Mouse (Mus musculus) midbrain, embryonic 14.5 days (tissue): ENCODE measurements around the gene Ube2q2. TPM values are rescaled to one million over a fixed set of nuclear protein-coding genes. Genes with fewer than 3 reads are reported as not detected.

Source experiments
- ATAC-seq: fragments of 200-750 bp; cut with Nextera tagmentation; 2 replicates; pipeline ENCODE4 v1.8.0; 2017; ENCODE audit warnings: moderate number of reproducible peaks, moderate library complexity; ENCODE audit not compliant: low FRiP score, low TSS enrichment
- DNase-seq: peaks from one replicate; pipeline ENCODE4 v3.0.0-alpha.2; 2015
- H3K27ac ChIP-seq: fragments of 300-500 bp; sonication (generic); replicated peaks from 2 replicates; pipeline ENCODE4 v1.5.1; 2014; ENCODE audit warnings: mild to moderate bottlenecking, low read depth, low read length, moderate library complexity
- H3K27me3 ChIP-seq: fragments of 300-500 bp; sonication (generic); 2 replicates; pipeline ENCODE4 v1.6.1; 2014; ENCODE audit warnings: low read length, control low read depth, mixed read lengths; ENCODE audit not compliant: control insufficient read depth, insufficient read depth
- H3K36me3 ChIP-seq: fragments of 300-500 bp; sonication (generic); 2 replicates; pipeline ENCODE4 v1.6.1; 2014; ENCODE audit warnings: low read length, control low read depth; ENCODE audit not compliant: control insufficient read depth, insufficient read depth
- H3K4me1 ChIP-seq: fragments of 300-500 bp; sonication (generic); 2 replicates; pipeline ENCODE4 v1.6.1; 2014; ENCODE audit warnings: mild to moderate bottlenecking, antibody characterized with exemption, low read length, control low read depth; ENCODE audit not compliant: control insufficient read depth, insufficient read depth
- H3K4me2 ChIP-seq: fragments of 300-500 bp; sonication (generic); 2 replicates; pipeline ENCODE4 v1.6.1; 2014; ENCODE audit warnings: mild to moderate bottlenecking, low read length, moderate library complexity
- H3K4me3 ChIP-seq: fragments of 300-500 bp; sonication (generic); replicated peaks from 2 replicates; pipeline ENCODE4 v1.5.1; 2014; ENCODE audit warnings: low read depth, low read length
- H3K9ac ChIP-seq: fragments of 300-500 bp; sonication (generic); replicated peaks from 2 replicates; pipeline ENCODE4 v1.6.1; 2014; ENCODE audit warnings: mild to moderate bottlenecking, low read length, moderate library complexity
- H3K9me3 ChIP-seq: fragments of 300-500 bp; sonication (generic); 2 replicates; pipeline ENCODE4 v1.6.1; 2016; ENCODE audit warnings: low read length, control low read depth, mixed read lengths; ENCODE audit not compliant: control insufficient read depth
- WGBS: fragments of 180-500 bp; shearing (Covaris S2); extraction: QIAGEN DNeasy Blood & Tissue Kit; methylation state at CpG from one replicate; pipeline ENCODE4 v1.1.7; 2014; 5-methylcytosine and 5-hydroxymethylcytosine counted together
- polyA plus RNA-seq: library from polyadenylated mRNA; unstranded; fragments of >200 nt; fragmentation: Nextera tagmentation; extraction: Ambion mirVana; gene quantifications from 2 replicates; pipeline ENCODE4 v1.2.1, GENCODE M21; 2014

Ube2q2 gene
- polyA plus RNA-seq, 1 experiment from 2014 or later = 47.1 TPM

DNA sequence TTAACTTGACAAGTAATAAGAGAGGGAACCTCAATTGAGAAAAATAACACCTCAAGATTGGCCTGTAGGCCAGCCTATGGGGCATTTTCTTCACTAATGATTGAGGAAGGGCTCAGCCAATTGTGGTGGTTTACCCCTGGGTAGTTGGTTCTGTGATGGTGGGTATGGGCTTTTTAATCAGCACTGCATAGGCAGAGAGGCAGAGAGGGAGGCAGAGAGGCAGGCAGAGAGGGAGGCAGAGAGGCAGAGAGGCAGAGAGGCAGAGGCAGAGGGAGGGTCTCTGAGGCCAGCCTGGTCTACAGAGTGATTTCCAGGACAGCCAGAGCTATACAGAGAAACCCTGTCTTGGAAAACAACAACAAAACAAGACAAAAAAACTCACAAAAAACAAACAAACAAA is 2.4 kb downstream of the Ube2q2 start:
- H3K36me3 ChIP-seq = no peaks in the 10 kb centered on the region
- no peak overlapping the region for H3K9ac ChIP-seq
- peak overlapping the region; percentile 89 for H3K4me3 ChIP-seq
- peaks cover 18% of the 10 kb centered on the region for H3K4me1 ChIP-seq
- H3K27me3 ChIP-seq = no peaks in the 10 kb centered on the region
- no peak overlapping the region for H3K27ac ChIP-seq
- DNase-seq (no peak), ATAC-seq (no peak)
- H3K9me3 ChIP-seq = no peaks in the 10 kb centered on the region
- H3K4me2 ChIP-seq = peak overlapping the region; percentile 82

DNA sequence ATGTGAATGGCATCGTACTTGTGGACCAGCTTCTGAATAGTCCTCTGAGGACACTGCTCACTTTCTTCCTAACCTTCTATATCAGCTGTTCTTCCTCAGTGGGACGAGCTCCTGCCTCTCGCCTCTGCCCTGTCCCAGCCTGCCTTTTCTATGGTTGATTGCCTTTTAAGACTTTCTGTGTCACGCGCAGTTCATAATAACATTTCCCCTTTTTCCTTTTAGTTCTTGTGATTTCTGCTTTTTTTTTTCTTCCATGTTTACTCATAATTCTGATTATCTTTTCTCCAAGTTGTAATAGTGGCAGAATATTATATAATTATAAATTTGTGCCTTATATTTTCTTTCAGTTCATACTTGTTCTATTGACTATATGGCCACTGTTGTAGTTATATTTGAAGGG is 4.3 kb downstream of the Ube2q2 start:
- DNase-seq = no peak
- H3K27me3 ChIP-seq = no peaks in the 10 kb centered on the region
- no peaks in the 10 kb centered on the region for H3K36me3 ChIP-seq
- ATAC-seq = no peak
- H3K4me1 ChIP-seq = peaks cover 18% of the 10 kb centered on the region
- no peaks in the 10 kb centered on the region for H3K9me3 ChIP-seq
- H3K4me2 ChIP-seq = no peak overlapping the region
- H3K27ac ChIP-seq = no peak overlapping the region
- no peak overlapping the region for H3K4me3 ChIP-seq
- H3K9ac ChIP-seq = no peak overlapping the region
- 79% methylated on average over 5 of the region's 5 CpGs for WGBS

DNA sequence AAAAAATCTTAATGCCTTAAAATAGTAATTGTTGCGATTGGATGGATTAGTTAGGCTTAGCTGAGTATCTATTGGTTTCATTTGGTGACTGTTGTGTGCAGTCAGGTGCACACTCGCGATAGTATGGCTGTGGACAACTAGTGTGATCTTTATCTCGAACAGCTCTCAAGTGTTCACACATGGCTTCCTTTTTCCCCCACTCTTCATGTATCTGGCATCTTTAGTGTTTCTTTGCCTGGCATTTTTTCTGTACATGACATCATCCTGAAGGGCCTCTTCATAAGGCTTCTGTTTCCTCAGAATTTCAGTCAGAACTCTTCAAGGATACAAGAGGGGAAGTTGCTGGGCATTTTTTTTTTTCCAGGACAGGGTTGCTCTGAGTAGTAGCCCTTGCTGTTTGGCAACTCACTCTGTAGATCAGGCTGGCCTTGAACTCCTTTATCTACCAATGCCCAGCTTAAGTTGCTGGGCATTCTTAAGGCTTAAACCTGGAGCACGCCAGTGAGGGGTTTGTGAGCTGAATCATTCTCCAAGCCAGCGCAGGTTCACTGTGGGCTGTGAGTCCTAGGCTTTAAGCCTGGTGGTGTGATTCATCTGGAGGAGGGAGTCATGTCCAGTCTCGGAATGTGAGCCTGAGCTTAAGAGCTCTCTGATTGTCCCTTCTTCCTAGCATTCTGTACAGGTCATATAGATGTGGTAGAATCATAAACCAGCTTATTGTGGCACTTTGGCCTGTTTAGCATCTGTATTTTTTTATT is 22.2 kb downstream of the Ube2q2 start:
- no peaks in the 10 kb centered on the region for H3K27me3 ChIP-seq
- H3K9me3 ChIP-seq = no peaks in the 10 kb centered on the region
- H3K27ac ChIP-seq = no peak overlapping the region
- H3K4me1 ChIP-seq = no peaks in the 10 kb centered on the region
- no peak overlapping the region for H3K4me2 ChIP-seq
- no peak overlapping the region for H3K9ac ChIP-seq
- DNase-seq (no peak), ATAC-seq (no peak)
- H3K4me3 ChIP-seq = no peak overlapping the region
- 85% methylated on average over 7 of the region's 7 CpGs for WGBS
- peaks cover 14% of the 10 kb centered on the region; the same call in 1 of the 2 replicates for H3K36me3 ChIP-seq

GRCm38 (mm10) chr9:55172195-55172685 is 23.6 kb downstream of the Ube2q2 start:
- 95% methylated on average over 1 of the region's 1 CpGs for WGBS
- peaks cover 9% of the 10 kb centered on the region; the same call in 1 of the 2 replicates for H3K36me3 ChIP-seq
- no peak overlapping the region for H3K4me2 ChIP-seq
- no peak for DNase-seq
- ATAC-seq = no peak
- H3K9ac ChIP-seq = no peak overlapping the region
- no peaks in the 10 kb centered on the region for H3K4me1 ChIP-seq
- no peak overlapping the region for H3K27ac ChIP-seq
- H3K27me3 ChIP-seq = no peaks in the 10 kb centered on the region
- H3K9me3 ChIP-seq = no peaks in the 10 kb centered on the region
- no peak overlapping the region for H3K4me3 ChIP-seq

- Histone ChIP-seq H3K9me3 (no peaks in the 10 kb centered on the region), H3K4me1 (no peaks in the 10 kb centered on the region), H3K9ac (no peak overlapping the region), H3K27ac (no peak overlapping the region), H3K4me3 (no peak overlapping the region), H3K36me3 (peaks cover 16% of the 10 kb centered on the region; the same call in 1 of the 2 replicates), H3K27me3 (no peaks in the 10 kb centered on the region), H3K4me2 (no peak overlapping the region)
- ATAC-seq (no peak), DNase-seq (no peak)
- WGBS = 90% methylated on average over 2 of the region's 2 CpGs
Observed at GRCm38 (mm10) chr9:55174235-55174634, 25.6 kb downstream of the Ube2q2 start.

DNA sequence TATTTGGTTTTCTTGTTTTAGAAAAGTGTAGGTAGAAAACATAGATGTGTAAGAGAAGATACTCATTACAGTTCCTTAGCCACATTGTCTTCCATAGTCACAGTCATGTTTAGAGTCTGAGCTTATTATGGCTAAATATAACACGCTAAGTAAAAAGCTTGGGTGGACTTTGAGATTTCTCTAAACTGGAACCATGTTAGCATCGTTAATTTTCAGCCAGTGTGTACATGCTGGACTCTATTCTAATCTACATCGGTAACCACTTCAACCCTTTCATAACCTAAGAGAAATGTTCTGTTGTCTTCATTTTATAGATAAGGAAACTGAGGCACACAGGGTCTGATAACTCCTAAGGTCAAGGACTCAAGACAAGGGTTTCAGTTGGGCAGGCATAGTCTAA is 47.2 kb downstream of the Ube2q2 start:
- H3K4me1 ChIP-seq = no peaks in the 10 kb centered on the region
- no peak overlapping the region for H3K9ac ChIP-seq
- no peaks in the 10 kb centered on the region for H3K9me3 ChIP-seq
- H3K4me3 ChIP-seq = no peak overlapping the region
- H3K4me2 ChIP-seq = no peak overlapping the region
- no peaks in the 10 kb centered on the region for H3K27me3 ChIP-seq
- no peak for ATAC-seq
- DNase-seq = no peak
- no peak overlapping the region for H3K27ac ChIP-seq
- 97% methylated on average over 3 of the region's 3 CpGs for WGBS
- peaks cover 27% of the 10 kb centered on the region for H3K36me3 ChIP-seq

DNA sequence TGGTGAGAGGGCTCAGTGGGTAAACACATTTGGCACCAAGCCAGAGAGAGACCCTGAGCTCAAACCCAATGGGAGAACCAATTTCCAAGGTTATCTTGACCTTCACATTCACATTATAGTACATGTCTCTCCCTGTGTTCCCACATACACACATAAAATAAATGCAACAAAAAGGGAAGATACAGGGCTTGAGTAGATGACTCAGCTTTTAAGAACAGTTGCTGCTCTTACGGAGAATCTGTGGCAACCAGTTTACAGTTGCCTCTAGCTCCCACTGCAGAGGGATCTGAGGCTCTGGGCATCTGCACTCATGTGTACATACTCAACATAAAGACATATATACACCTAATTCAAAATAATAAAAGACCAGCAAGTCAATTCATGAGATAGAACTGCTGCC is 49.6 kb downstream of the Ube2q2 start:
- Histone ChIP-seq H3K9me3 (no peaks in the 10 kb centered on the region), H3K4me3 (no peak overlapping the region), H3K4me1 (no peaks in the 10 kb centered on the region), H3K27me3 (no peaks in the 10 kb centered on the region), H3K4me2 (no peak overlapping the region), H3K36me3 (0 out of 2 replicates have a peak, but pooled peaks cover 17% of the 10 kb centered on the region), H3K9ac (no peak overlapping the region), H3K27ac (no peak overlapping the region)
- no peak for ATAC-seq
- 93% methylated on average over 1 of the region's 1 CpGs for WGBS
- no peak for DNase-seq

- H3K27ac ChIP-seq = no peak overlapping the region
- no peak overlapping the region for H3K4me2 ChIP-seq
- H3K9ac ChIP-seq = no peak overlapping the region
- ATAC-seq (no peak), DNase-seq (peak; percentile 17)
- H3K4me1 ChIP-seq = no peaks in the 10 kb centered on the region
- no peaks in the 10 kb centered on the region for H3K27me3 ChIP-seq
- H3K36me3 ChIP-seq = peaks cover 19% of the 10 kb centered on the region
- H3K9me3 ChIP-seq = no peaks in the 10 kb centered on the region
- no peak overlapping the region for H3K4me3 ChIP-seq
- WGBS = 64% methylated on average over 2 of the region's 2 CpGs
Observed at GRCm38 (mm10) chr9:55199348-55199747, 50.7 kb downstream of the Ube2q2 start.

DNA sequence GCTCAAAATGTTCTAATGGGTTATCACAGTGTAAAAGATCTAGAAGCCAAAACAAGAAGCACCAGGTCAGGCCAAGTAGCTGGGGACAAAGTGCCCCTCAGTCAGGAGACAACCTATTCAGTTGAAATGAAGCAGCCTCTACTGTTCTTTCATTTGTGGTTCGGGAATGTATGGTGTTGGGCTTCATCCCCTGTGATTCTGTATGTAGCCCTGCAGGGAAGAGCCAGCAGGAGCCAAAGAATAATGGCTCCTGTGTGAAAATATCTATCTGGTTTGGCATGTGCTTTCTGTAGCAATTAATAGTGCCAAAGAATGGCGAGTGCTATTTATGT is 59.8 kb downstream of the Ube2q2 start:
- ATAC-seq (peak; percentile 38; the same call in 1 of the 2 replicates), DNase-seq (no peak)
- 0% methylated on average over 2 of the region's 2 CpGs for WGBS

More for the DNA sequence above, 59.8 kb downstream of the Ube2q2 start:
- Histone ChIP-seq H3K9me3 (no peaks in the 10 kb centered on the region), H3K27me3 (no peaks in the 10 kb centered on the region), H3K4me2 (peak overlapping the region; percentile 81), H3K4me3 (peak overlapping the region; percentile 82), H3K9ac (peak overlapping the region; percentile 92), H3K27ac (peak overlapping the region; percentile 89), H3K4me1 (peaks cover 21% of the 10 kb centered on the region), H3K36me3 (peaks cover 14% of the 10 kb centered on the region)
